Mouse (Mus musculus): ENCODE measurements around the gene Gipc3.

Gipc3 gene

DNA sequence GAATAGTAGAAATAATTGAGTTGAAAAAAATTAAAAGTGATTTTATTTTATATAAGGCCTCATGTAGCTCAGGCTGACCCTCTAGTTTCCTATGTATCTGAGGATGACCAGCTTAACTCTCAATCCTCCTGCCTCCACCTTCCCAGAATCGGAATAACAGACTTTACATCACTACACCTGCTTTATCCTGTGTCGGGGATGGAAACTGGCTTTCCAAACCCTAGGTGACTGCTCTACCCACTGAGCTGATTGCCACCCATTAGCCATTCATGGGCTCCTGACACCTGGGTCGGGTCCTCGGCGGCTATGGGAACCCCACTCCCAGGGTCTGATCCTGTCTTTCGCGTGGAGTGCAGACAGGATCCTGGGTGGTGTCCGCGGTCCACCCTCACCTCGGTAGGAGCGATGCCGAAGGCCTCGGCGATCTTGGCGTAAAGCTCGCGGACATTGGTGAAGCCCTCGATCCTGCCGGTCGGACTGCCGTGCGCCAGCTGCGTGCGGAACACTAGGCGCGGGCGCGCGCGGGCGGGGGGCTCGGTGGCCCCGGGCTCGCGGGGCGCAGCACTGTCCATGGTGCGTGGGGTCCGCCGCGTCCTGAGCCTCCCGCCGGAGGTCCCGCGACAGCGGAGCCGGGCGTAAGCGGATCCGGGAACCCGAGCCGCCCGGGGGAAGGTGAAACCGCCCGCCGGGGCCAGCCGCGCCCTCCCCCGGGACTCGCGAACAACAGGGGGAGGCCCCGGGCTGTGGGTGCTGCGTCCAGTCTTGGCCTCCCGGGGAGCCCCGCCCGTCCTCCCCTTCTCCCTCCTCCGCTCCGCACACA lies at the start of gene Gipc3:
Gipc3 (minus strand) TSS at position 581 of the 820 bp plus-strand sequence.
- DNase-seq, result no peak

DNA sequence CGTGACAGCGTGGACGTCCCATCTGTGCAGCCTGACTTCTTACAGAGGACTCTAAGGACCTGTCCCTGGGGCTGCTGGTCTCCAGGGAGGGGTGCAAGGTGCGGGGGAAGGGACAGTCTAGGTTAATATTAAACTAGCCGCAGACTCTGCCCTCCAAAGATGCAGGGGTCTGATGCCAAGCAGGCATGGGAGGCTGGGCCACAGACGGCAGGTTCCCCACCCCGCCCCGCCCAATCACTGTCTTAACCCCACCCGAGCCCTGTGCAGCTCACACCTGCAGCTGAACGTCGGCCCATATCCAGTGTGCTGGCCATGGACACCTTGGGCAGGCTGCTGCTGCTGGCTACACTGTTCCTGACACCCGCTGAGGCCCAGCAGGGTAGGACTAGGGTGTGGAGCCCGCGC lies 49.7 kb upstream of the Gipc3 start, which contains the start of gene Smim24:
Smim24 (plus strand) TSS at position 271 of the 405 bp plus-strand sequence.
- DNase-seq, result peak in 1 of 2 experiments; percentile 71

DNA sequence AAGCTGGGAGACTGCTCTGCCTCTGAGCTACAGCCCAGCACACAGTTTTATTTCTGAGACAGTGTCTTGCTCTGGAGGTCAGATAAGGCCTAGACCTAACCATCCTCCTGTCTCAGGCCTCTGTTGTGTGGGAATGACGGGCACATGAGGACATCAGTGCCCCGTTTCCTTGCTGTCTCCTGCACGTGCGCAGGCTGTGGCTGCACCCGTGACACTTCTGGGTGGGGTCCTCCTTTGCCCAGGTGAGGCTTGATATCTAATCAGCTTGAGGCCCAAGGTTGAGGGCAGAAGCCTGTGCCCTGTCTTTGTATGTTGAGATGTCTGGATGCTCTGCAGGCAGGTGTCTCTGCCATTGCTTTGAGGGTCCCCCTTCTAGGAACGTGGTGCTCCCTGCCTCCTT lies 49.2 kb upstream of the Gipc3 start:
- DNase-seq, result no peak

DNA sequence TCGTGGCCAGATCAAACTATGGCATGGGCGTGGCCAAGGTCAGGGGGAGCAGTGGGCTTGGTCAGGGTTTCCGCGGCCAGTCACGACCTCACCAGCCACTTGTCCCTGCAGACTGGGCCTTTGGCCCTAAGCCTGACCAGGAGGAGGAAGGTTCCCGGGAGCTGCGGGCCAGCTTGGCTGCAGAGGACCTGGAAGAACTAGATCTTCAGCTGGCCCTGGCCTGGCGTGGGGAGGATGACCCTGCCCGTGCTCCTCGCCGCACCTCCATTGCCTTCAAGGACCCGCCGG lies 47.6 kb upstream of the Gipc3 start:
- no peak for DNase-seq

DNA sequence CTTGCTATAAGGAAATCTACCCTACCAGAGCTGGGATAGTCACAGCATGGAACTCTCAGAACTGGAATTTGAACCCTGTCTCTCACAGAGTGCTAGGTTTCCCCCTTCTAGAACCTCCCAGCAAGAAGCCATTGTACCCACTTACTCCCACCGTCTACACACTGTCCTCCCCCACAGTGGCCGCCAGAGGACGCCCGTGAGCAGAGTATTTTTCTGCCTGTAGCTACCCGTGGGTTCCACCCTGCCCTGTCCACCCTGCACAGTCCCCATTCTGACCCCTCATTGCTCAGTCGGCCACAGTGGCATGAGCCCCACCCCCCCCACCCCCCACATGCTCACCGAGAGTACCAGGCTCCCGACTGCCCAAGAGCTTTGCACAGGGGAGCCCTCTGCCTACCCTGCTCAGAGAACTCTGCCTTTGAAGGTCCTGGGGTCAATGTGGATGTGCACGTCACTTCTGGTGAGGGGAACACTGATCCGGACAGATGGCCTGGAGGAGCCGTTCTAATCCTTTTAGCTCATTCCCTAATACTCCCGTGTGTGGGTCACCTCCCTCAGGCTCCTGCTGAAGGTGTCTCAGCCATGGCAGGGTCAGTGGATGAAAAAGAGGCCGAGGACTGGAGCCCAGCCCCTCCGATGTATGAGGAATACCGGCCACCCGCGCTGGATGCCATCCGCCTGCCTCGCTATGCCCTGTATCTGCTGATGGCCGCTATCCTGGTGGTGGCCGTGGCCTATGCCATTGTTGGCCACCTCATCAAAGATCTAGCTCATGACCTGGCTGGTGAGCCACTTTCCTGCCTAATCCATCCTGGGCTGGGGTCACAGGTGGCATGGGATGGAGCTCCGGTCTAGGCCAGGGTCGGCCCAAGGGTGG lies 47.0 kb upstream of the Gipc3 start:
- DNase-seq, result peak; percentile 86 to 89

DNA sequence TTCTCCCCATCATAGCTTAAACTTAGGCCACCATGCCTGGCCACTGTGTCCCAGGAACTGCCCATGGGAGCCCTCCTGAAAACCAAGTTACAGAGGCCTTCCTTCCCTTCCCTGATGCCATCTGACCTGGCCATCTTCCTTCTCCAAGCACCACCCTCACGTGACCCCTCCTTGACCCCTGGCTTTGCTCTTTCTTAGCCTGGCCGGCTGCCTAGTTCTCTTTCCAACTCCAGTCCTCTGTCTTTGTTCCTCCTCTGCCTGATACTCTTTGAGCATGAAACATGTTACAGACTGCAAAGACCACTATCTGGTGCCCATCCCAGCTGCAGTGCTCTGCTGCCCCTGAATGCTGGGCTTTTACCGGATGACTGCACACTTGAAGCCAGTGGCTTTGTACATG lies 46.3 kb upstream of the Gipc3 start:
- DNase-seq, result peak in 1 of 2 experiments; percentile 66

DNA sequence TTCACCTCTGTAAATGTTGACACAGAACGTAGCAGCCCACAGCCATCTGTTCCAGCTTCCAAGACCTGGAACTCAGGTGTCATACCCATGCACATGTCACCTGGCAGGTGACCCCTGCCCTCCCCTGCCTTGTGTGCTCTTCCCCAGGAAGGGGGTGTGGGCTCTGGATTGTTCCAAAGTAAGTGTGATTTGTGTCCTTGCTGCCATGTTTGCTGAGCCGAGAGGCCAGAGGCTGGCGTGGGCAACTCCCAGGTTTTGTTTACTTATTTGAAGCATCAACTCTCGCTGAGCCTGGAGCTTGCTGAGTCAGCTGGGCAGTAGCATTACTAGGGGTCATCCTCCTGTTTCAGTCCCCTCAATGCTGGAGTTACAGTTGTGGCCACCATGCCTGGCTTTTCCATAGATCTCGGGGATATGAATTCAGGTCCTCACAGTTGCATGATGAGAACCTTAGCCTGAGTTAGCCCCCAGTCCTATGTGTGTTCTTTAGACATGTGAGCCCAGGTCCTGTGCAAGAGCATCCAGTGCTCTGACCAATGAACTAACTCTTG lies 45.5 kb upstream of the Gipc3 start, which contains the start of gene Gm48552:
Gm48552 (plus strand) TSS at position 501 of the 551 bp plus-strand sequence.
- no peak for DNase-seq

DNA sequence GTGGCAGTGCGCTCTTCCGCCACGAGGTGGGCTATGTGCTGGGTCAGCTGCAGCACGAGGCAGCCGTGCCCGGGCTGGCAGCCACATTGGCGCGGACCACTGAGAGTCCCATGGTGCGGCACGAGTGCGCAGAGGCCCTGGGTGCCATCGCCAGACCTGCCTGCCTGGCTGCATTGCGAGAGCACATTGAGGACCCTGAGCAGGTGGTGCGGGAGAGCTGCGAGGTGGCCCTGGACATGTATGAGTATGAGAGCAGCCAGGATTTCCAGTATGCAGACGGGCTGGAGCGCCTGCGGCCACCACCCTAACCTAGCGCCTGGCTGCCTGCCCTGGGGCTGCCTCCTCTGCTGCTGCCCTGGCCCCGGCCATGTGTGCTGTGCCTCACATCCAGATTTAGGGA lies 44.6 kb upstream of the Gipc3 start:
- DNase-seq, result no peak

DNA sequence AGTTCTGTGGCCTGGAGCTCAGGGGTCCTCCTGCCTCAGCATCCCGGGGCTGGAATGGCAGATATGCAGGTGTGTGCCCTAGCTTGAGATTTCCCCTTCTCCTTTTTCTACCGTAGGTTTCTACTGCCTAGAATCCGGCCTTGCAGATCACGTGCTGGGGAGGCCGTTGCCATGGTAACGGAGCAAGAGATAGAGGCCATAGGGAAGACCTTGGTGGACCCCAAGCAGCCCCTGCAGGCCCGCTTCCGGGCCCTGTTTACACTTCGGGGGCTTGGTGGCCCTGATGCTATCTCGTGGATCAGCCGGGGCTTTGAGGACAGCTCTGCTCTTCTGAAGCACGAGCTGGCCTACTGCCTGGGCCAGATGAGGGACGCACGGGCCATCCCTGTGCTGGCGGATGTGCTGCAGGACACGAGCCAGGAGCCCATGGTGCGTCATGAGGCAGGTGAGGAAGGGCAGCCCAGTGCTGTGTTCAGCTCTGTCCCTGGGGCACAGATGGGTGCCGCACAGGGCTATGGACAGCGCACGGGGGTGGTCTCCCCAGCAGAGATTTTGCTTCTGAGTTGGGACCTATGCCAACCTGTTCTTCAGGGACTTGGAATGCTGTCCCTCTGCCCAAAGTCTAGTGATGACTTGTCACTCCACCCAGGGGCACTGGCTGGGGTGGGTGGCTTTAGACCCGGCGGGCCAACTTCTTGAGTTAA lies 42.7 kb upstream of the Gipc3 start:
- DNase-seq, result no peak

DNA sequence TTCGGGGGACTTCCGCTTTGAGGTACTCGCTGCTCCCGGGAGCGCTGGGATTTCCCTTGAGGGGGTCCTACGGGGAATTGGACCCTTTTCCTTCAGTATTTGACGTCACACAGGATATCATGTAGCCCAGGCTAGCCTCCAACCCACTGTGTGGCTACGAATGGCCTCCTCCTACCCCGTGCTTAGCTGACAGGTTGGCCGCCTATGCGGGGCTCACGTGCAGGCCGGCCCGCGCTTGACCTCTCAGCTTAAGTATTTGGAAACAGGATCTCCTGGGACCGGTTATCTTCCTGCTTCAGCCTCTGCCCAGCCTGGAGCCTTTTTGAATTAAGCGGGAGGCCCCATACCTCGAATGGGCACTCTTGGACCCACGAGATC lies 41.5 kb upstream of the Gipc3 start:
- no peak for DNase-seq

DNA sequence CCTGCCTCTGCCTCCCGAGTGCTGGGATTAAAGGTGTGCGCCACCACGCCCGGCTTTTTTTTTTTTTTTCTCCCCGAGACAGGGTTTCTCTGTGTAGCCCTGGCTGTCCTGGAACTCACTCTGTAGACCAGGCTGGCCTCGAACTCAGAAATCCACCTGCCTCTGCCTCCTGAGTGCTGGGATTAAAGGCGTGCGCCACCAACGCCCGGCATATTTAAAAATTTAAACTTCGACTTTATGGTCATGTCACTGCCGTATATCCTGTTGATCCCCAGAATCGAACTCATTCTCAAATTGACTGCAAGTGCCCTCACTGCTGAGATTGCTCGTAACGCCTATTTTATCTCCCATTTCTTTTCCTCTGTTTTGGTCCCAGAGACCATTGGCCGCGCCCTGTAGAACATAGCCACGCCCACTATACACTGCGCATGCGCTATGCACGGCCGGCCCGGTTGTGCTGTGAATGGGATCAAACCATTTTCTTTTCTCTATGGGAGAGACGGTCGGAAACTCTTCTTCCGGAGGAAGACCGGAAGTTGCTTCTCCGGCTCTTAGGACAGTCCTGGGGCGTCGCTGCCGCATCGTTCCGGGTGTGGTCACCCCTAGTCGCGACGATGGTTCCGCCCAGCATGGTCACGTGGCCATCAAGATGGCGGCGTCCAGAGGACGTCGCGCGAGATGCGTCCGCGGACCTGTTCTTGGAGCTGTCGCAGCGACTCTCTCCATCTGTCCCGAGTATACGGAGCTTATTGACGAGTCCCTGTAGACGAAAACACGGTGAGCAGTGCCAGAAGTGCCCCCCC lies 40.9 kb upstream of the Gipc3 start, which contains the start of the genes Dohh and Gm48551:
Dohh (plus strand) TSS at position 627 of the 803 bp plus-strand sequence.
Gm48551 (plus strand) TSS at position 665 of the 803 bp plus-strand sequence.
- DNase-seq, result peak; percentile 100

DNA sequence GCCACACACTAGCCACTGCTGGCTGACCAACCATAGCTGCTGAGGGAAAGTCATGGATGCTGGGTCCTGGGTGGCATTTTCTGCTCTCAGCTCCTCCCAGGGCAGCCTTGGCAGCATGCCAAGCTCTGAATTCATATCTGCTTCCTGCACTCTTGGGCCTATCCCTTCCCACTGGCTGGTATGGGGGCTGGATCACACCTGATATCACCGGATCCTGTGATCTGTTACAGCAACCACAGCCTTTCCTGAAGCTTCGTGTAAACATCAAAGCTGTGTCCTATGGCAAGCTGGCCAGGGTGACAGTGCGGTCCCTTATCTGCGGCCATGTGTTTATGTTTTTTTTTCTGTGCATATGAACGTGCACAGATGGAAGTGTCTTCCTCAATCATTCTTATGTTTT lies 39.0 kb upstream of the Gipc3 start:
- DNase-seq, result peak; percentile 46 to 57

DNA sequence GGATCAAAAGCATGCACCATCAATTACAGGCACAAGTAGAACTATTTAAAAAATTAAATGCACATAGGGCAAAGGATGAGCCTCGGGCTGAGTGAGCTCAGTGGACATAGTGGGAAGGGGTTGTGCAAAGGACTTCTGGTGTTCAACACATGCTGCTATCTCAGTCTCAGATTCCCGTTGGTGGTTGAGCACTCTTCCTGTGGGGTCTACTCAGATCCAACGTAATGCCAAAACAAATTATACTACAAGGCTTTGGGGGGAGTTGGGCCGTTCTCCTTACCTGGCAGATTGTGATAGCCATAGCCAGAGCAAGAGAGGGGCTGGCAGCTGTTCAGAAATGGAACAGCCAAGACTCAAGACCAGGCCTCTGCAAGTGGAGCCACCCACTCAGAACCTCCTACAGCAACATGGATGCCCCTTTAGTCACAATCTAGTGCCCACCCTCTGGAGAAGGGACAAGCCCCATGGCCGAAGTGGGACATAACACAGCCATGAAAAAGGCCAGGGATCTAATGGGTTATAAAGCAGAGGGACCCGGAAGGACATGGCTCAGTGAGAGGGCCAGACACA lies 36.8 kb upstream of the Gipc3 start:
- DNase-seq, result no peak

DNA sequence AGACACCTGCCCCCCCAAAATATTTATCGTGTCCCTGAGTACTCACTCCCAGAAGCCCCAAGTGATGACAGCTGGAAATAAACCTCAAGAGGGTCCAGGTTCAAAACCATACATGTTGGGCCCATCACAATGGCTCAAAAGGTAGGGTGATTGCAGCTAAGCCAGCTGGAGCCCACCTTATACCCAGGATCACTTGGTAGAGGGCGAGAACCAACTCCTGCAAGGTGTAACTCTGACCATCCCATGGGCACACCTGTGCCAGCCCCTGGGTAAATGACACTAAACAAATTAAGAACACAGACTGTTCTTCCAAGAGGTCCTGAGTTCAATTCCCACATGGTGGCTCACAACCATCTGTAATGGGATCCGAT lies 36.1 kb upstream of the Gipc3 start:
- DNase-seq, result no peak

DNA sequence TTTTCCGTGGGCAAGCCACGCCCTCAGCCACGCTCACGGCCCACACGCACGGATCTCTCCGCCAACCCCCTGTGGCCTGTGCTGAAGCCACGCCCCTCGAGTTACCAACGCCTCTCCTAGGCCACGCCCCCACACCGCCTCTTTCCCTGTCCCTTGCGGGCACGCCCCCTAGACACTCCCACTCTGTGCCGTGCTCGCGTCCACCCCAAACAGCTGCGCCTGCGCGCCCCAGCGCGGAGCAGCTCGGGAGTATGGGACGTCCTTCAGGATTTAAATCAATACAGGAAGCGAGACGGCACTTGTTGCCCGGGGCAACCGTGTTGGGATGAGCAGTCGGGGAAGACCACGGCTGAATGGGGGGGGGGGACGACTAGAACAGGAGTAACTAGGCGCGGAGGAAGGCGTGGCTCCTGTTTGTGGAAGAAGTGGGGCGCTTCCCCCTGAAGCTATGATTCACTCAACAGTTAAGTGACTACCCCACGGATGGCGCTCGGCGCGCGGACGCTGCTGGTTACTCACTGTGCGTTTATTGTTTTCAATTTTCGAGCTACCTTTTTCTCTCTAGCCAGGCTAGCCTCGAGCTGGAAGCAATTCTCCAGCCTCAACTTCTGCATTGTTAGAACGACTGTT lies 35.6 kb upstream of the Gipc3 start:
- peak; percentile 100 for DNase-seq

DNA sequence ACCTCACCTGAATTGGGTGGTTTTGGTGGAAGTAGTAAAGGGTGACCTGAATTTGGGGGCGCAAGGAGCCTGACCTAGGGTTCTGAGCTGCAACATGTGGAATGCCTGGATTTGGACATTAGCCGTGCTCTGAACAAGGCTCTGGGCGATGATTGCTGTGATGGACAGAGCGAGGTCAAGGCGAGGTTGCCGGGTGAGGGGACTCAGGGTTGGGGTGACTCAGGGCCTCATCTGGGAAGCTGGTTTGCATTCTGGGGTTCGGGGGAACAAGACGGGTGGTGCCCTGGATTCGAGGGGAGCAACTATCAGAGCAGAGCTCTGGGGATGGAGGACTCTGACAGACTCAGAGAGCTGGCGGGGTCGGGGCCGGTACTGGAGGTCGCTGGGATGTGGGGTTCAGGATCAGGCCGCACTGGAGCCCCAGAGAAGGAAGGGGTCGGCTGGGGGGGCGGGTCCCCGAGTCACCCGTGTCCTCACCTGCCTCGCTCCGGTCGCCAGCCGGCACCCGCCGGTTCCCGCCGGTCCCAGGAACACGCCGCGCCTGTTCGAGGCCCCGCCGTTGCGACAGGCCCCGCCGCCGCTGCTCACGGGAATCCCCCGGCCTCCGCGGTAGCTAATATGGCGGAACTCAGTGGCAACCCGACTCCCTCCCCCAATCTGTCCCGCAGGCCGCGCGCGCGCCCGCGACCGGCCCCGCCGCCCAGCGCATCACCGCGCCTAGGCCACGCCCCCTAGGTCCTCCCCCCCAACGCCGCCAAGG lies 34.9 kb upstream of the Gipc3 start, which contains the start of gene Fzr1:
Fzr1 (minus strand) TSS at position 724 of the 760 bp plus-strand sequence.
- DNase-seq, result no peak

DNA sequence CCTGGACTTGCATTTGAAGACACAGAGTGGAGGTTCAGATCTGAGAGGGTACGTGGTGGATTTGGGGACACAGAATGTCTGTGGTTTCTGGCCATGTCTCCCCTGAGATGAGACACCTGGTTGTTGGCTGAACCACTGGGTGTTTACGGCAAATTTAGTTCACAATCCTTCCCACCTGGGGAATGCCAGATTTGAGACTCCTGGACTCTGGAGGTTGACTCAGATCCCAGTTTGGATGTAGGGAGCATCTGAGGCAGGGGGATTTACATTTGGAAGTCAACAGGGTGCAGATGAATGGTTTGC lies 34.2 kb upstream of the Gipc3 start:
- no peak for DNase-seq

DNA sequence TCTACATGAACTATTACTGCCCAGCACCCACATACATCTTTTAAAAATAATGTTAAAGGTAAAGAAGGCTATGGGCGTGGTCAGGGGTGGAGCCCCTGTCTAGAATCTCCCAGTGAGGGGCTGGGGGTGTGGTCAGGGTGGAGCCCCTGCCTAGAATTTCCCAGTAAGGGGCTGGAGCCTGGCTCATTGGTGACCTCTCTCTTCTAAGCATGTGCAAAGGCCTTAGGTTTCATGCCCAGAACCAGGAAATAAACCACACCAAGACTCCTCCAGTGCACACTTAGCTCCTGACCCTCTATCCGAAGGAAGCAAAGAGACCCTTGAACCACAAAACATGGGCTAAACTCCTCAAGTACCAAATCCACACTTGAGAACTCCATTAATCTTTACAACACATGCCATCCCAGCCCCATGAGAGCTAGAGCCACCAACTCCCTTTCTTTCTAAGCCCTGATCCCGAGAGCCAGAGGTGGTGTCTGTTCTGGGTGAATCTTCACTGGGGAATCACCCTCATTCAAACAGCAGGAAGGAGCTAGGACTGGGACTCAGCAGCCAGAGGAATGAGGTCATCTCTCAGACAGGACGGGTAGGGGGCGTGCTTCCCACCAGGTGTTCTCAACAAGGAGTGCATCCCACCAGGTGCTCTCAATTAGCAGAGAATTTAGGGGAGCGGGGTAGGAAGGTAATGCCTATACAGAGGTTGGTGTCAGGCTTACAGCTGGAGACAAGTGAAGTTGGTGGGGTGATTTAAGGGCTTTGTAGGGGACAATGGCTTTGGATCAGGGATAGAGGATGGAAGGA lies 33.7 kb upstream of the Gipc3 start:
- DNase-seq, result peak in 1 of 2 experiments; percentile 51

DNA sequence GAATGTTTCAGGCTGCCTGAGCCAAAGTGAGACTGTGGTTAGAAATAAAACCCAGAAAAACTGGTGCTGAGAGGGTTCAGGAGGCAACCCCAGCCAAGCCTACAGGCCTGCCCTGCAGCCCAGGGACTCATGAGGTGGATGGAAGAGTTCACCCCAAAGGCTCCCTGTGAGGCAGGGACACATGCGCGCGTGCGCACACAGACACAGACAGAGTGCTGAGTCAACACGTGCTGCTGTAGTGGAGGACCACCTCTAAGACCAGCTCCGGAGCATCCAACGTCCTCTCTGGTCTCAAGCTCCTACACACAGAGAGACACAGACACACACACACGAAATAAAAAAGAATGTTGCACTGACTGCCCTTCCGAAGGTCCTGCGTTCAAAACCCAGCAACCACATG lies 32.3 kb upstream of the Gipc3 start:
- DNase-seq, result no peak

DNA sequence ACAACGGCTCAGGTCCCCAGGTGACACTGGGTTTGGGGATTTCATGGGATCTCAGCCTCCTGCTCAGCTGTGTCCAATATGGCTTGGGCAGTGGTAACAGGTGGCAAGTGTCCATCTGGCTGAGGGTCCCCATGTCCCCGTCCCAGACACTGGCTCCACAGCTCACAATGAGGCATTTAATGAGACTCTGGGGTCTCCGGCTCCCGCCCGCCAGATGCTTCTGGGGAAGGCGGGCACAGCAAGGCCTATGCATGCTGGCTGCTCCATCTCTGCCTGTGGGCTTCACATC lies 24.1 kb upstream of the Gipc3 start:
- DNase-seq, result no peak
